Mouse (Mus musculus) thymus, postnatal 36 days (tissue): ENCODE measurements around the gene Zkscan7.
"Not testable (repeated sequence)": the region's sequence is repeated elsewhere in the genome, so short reads cannot be mapped to it uniquely, and the experiment has no call there.

ENCODE experiments used
- DNase-seq, 2 experiments: peaks; one replicate each; pipeline ENCODE4 v3.0.0; 2022; ENCODE audit warnings: mixed read lengths in 2 of 2

Gene Zkscan7

DNA sequence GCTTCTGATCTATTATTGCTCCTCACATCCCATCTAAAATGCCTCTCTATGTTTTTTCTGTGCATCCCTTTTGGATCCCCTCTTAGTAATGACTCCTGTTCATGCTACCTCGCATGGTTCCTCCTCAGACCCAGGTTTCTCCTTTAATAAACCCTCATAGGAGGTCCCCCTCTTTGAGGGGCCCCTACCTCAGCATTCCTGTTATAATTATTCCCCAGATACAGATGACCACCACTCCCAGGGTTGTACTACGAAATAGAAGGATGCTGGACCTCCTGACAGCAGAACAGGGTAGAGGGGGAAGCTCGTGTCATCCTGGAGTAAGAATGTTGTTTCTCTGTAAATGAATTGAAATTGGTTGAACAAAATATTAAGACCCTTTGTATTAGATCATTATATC is at the start of gene Zkscan7:
Gene Zkscan7, plus strand, starts transcription at position 301 of the 400 bp plus-strand sequence.
- no peak for DNase-seq

DNA sequence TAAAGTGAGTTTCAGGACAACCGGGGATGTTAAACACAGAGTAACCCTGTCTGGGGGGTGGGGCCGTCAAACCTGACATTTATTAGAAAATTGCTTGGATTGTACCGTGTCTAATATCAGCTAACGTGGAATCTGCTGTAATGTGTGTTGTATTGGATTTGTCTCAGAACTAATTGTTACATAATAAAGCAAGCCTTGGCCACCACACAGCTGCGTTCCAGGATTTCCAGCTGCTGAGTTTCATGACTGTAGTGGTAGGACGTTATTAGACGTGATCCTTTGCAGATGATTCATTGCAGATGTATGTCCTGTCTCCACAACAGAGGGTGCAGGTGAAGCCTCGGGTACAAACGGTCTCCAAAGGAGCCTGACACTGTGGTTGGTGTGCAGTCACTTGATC is 49.4 kb upstream of the Zkscan7 start:
- no peak for DNase-seq

GRCm38 (mm10) chr9:122836790-122837189 is 48.7 kb upstream of the Zkscan7 start:
- no peak for DNase-seq

- DNase-seq, result no peak
These were observed 48.3 kb upstream of the Zkscan7 start for GRCm38 (mm10) chr9:122837216-122837615.

DNA sequence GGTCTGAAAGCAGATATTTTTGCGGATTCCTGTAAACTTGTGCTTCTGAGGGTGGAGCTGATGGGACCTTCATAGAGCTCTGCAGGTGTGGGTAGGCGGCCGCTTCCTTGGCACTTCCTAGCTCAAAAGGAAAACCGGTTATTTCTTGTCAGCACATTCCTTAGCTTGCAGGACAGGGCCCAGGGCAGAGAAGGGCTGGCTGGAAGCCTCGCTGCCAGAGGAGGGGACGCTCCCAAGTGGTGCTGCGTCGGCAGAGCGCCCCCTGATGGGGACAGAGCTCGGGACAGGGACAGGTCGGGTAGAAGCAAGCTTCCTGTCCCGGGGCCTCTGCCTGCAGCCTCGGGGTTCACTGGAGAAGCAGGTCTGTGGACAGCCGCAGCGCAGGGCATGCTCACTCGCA is 47.8 kb upstream of the Zkscan7 start:
- DNase-seq, result peak; percentile 14 to 33

DNA sequence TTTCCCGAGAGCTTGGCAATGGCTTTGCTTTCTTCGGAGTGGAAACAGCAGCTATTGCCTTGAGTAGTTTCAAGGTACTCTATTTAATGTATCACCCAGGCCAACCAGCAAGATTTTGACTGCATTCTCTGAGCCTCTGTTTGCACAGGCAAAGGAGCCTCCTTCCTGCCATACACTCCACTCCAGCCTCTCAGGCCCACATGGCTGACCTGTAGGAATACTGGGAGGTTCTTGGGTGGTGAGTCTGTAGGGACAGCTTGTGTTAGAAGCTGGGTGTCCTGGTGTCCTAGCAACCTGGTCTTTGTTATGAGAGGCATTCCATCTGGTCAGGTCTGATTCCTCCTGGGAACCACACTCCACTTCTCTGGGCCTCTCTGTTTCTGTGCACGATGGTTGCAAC is 41.7 kb upstream of the Zkscan7 start, which contains the start of gene Gm35549:
Gene Gm35549, minus strand, starts transcription at position 276 of the 400 bp plus-strand sequence.
- DNase-seq, result no peak

GRCm38 (mm10) chr9:122845621-122846020 is 39.9 kb upstream of the Zkscan7 start:
- no peak for DNase-seq

GRCm38 (mm10) chr9:122846156-122846555 is 39.3 kb upstream of the Zkscan7 start:
- DNase-seq, result no peak

GRCm38 (mm10) chr9:122847811-122848311 is 37.6 kb upstream of the Zkscan7 start:
- not testable (repeated sequence) for DNase-seq

DNA sequence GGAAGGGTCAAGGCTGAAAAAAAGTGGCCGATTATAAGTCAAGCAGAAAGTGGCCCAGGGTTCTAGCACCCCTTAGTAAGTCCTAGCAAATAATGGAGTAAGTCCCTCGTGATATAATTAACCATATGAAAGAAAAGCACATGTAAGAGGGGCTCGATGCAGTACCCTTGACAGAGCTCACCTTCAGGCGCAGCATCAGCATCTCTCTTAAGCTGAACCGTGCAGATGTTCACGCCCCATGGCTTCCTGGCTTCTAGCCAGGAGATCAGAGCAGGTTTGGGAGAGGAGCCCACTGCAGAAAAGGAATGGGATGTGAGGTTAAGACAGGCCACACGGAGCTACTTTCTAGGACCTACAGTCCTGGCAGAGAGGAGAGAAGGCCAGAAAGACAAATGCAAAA is 31.0 kb upstream of the Zkscan7 start:
- DNase-seq, result no peak

DNA sequence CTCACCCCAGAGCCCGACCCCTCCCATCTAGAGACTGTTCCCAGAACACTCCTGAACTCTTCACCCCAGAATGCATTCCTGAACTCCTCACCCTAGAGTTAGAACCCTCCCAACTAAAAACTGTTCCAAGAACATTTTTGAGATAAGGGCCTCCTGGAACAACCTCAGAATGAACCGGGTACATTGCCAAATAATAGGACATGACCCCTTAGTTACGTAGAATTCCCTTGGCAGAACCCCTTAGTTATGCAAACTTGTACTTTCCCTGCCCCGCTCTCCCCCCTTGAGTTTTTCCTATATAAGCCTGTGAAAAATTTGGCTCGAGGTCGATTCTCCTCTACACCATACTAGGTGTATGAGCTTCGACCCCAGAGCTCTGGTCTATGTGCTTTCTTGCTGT is 30.3 kb upstream of the Zkscan7 start:
- not testable (repeated sequence) for DNase-seq

DNA sequence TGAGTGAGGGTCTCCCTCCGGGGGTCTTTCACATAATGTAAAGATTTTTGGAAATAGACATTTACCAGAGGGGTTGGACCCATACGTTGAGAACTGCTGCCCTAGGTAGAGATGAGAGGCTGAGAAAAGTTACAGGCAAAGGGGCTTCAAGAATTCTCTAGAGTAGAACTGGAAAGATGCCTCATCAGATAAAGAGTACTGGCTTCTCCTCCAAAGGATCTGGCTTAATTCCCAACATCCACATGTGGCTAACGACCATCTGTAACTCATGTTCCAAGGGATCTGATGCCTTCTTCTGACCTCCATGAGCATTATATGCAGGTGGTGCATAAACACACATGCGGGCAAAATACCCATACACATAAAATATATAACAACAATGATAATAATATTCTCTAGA is 29.9 kb upstream of the Zkscan7 start:
- no peak for DNase-seq

- no peak for DNase-seq
These were observed 28.8 kb upstream of the Zkscan7 start for GRCm38 (mm10) chr9:122856716-122857115.

- DNase-seq, result no peak
These were observed 24.7 kb upstream of the Zkscan7 start for GRCm38 (mm10) chr9:122860752-122861151.

- no peak for DNase-seq
These were observed 21.8 kb upstream of the Zkscan7 start for GRCm38 (mm10) chr9:122863731-122864130.

DNA sequence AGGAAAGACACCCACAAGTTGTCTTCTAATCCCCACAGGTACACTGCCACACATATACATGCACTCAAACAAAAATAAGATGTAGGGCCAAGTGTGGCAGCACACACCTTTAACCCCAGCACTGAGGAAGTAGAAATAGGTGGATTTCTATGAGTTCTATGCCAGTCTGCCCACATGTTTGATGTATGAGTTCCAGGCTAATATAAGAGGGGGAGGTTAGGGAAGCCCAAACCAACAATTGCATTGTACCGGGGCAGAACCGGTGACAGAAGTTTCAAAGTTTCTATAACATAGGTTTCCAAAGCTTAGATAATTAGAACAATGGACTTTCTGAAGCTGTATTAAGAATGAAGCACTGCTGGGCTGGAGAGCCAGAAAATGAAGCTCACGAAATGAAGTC is 20.6 kb upstream of the Zkscan7 start:
- no peak for DNase-seq

- DNase-seq, result peak; percentile 76 to 83
These were observed 19.8 kb upstream of the Zkscan7 start, which contains the start of gene Zfp445 for GRCm38 (mm10) chr9:122865697-122866166. Gene Zfp445 (minus strand): TSS chr9:122866006.

DNA sequence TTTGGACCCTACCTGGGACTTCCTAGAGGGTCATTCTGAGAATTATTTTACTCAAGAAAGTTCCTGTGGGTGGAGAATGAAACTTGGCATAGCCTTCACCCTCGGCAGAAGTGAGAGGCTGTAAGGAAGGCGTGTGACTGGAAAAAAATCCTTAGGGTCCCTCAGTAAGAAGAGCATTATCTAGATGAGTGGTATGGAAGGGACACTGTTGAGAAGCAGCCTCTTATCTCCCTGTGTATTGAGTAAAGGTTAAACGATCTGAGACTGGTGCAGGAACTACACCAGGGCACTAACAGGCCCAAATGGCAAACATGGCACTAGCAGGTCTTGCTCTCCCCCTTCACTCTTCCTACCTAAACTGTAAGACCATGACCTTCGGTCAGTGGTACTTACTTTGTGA is 19.3 kb upstream of the Zkscan7 start:
- no peak for DNase-seq

DNA sequence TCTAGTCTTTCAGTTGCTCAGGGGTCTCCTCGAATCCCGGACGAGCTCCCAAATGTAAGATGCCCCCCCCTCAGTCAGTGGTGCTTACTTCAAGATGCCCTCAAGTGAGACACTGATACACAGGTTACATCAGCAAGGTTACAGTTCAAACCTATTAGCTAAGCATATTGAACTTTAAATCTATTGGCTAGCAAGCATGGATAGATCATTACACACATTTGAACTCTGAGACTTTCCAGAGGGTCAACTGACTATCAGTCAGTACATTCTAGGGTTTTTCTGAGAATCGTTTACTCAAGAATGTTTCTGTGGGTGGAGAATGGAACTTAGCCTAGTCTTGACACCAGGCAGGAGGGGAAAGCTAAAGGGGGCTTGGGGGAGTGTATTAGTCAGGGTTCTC is 12.9 kb upstream of the Zkscan7 start:
- DNase-seq, result no peak

DNA sequence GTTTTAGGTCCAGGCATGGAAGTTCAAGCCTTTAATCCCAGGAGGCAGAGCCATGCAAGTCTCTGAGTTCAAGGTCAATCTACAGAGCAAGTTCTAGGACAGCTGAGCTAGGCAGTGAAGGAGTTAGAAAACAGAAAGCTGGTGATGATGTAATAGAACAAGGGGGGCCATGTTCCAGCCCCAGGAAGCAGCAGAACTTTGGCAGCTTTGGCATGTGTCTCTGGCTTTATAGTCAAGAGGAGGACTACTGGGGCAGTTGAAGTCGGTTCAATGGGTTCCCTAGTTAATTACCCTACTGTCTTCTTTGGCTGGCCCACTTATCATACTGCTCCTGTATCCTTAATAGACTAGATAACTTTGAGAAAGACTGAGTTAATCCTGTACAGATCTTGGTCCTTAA is 10.8 kb upstream of the Zkscan7 start:
- no peak for DNase-seq

DNA sequence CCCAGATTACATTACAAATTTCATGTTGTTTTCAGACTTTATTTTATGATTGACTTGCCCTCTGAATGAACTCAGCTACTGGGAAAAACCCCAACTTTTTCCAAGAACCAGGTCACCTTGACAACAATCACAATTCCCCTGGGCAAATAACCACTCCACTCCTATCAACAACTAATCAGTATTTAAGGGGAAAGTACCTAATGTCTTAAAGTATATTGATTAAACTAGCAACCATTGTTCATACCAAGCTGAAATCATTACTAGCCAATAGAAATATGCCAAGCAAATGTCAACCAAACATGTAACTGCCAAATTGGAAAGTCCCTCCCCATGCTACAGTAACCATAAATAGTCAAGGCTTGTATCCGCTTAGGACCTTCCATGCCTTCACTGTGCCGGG is 10.3 kb upstream of the Zkscan7 start:
- no peak for DNase-seq

DNA sequence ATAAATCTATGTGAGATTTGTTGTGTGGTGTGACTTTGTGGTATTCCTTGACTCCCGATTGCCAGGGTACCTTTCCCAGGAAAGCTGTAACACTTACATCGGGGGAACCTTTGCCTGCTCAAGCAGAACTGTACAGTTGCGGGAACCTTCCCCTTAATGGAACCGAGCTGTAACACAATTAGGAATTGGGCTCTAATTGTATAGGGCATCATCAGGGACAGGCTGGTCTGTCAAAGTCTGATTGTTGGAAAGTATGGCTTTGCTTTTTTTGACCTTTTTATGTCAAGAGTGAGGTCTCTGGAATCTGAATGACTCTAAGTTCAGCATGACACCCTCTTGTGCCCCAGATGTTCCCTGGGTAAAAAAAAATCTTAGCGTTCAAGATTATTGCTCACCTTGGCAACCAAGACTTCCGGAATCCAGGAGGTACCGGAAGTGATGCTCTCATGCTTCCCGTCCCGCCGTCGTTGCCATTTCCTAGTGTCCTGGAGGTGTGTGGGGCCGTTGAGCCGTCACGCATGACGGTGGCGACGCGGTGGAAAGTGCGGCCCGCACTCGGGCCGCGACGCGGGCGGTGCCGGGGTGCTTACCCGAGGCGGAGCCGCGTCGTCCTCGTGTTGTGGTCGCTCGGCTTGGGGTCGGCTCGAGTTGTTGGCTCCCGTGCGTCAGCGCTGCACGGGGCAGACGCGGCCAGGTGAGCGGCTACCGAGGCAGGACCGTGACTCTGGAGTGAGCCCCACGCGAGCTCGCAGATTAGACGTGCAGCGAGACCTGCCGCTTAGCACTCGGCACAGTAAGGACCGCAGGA is 1.1 kb downstream of the Zkscan7 start:
- DNase-seq, result peak; percentile 62

- DNase-seq, result no peak
These were observed 15.6 kb downstream of the Zkscan7 start for GRCm38 (mm10) chr9:122901047-122901446.
